Mouse (Mus musculus): Measurements from ENCODE around the gene Pygb. TPM values are rescaled to one million over a fixed set of nuclear protein-coding genes. Genes with fewer than 3 reads are reported as not detected.

The Pygb gene
- polyA plus RNA-seq, 1 experiment, result 23.8 TPM

DNA sequence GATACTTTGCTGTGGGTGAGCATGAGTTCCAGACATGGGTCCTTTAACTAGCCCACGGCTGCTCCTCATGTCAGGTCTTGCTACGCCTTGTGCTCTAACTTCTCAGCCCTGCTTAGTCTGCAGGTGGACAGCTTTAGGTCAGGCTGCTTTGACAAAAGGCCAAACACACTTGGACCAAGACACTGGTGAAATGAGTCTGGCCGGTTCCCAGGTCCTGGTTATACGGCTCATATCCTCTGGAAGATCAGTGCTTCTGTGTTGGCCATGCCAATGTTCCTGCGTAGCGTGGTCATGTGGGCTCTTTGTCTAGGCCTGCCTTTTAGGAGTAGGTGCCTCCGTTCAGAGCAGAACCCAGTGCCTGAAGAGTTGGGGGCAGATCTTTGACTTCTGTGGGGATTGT is 45.5 kb downstream of the Pygb start:
- no peak overlapping the region for H3K4me3 ChIP-seq
- TF ChIP-seq MYOG (IDR thresholded peaks at IDR 0.05; ENCODE audit: control insufficient read depth in 1 of 3, insufficient read depth in 1 of 3, insufficient read length in 2 of 3, low read depth in 2 of 3) (no peak), E2F4 (IDR thresholded peaks at IDR 0.05; ENCODE audit: insufficient read depth) (no peak), SRF (IDR thresholded peaks at IDR 0.05; ENCODE audit: control insufficient read depth, insufficient read length, low read depth) (no peak)
- H3ac ChIP-seq (ENCODE audit: control insufficient read depth, insufficient read length), result no peak overlapping the region
- no peaks in the 10 kb centered on the region for H3K79me2 ChIP-seq (ENCODE audit: control insufficient read depth, insufficient read depth)
- peaks cover 10% of the 10 kb centered on the region for H3K36me3 ChIP-seq (ENCODE audit: control insufficient read depth, insufficient read depth)
- no peaks in the 10 kb centered on the region for H3K27me3 ChIP-seq (ENCODE audit: control insufficient read depth, insufficient read depth, insufficient read length)
- H3K4me2 ChIP-seq (ENCODE audit: low read depth), result no peak overlapping the region

- Histone ChIP-seq H3K79me2 (ENCODE audit: control insufficient read depth, insufficient read depth) (no peaks in the 10 kb centered on the region), H3K27me3 (ENCODE audit: control insufficient read depth, insufficient read depth, insufficient read length) (no peaks in the 10 kb centered on the region), H3K4me3 (no peak overlapping the region), H3ac (ENCODE audit: control insufficient read depth, insufficient read length) (no peak overlapping the region), H3K4me2 (ENCODE audit: low read depth) (no peak overlapping the region), H3K36me3 (ENCODE audit: control insufficient read depth, insufficient read depth) (peaks cover 7% of the 10 kb centered on the region)
- TF ChIP-seq CEBPB (IDR thresholded peaks at IDR 0.05; ENCODE audit: insufficient read depth, poor library complexity, severe bottlenecking), result no peak
- no peak for TF ChIP-seq MYOD1 (IDR thresholded peaks at IDR 0.05; ENCODE audit: control insufficient read depth in 1 of 3, insufficient read length in 2 of 3, low read depth in 2 of 3)
- TF ChIP-seq SRF (IDR thresholded peaks at IDR 0.05; ENCODE audit: control insufficient read depth, insufficient read length, low read depth), result no peak
- no peak for TF ChIP-seq TCF3 (IDR thresholded peaks at IDR 0.05; ENCODE audit: insufficient read length, low read depth)
Observed at GRCm38 (mm10) chr2:150834616-150835015, 48.1 kb downstream of the Pygb start.

DNA sequence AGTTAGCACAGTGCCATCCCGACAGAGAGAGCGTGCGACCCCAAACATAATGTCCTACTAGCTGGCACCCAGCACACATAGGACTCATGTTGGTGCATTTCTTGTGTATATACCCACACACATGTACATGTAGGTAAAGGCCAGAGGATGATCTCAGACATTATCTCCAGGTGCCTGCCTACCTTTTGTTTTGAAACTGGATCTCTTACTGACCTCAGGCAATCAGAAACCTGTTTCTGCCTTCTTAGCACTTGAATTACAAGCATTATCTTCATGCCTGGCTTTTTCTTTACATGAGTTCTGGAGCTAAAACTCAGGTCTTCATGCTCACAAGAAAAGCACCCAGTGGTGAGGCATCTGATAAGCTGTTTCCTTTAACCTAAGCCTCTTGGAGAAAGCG is 49.4 kb downstream of the Pygb start:
- no peak for TF ChIP-seq MAX (IDR thresholded peaks at IDR 0.05; ENCODE audit: low read depth)

DNA sequence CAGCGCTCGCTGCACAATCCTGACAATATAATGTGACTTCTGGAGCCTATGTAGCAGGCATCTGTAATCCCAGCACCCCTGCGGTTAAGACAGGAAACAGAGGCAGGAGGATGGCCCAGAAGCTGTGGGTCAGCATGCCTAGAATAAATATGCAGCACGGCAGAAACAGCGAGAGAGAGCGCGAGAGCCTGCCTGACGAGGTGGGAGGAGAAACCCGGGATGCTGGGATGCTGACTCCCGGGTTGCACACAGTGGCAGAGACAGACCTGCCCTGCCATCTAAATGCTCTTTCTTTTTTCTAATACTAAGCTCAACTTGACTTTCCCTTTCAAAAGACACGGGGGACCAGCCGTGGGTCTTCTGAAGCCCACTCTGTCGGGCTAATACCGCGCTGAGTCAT is 50.4 kb downstream of the Pygb start:
- Histone ChIP-seq H3K4me2 (ENCODE audit: low read depth) (no peak overlapping the region), H3K27me3 (ENCODE audit: control insufficient read depth, insufficient read depth, insufficient read length) (no peaks in the 10 kb centered on the region), H3K4me3 (no peak overlapping the region), H3ac (ENCODE audit: control insufficient read depth, insufficient read length) (no peak overlapping the region), H3K36me3 (ENCODE audit: control insufficient read depth, insufficient read depth) (peaks cover 5% of the 10 kb centered on the region), H3K79me2 (ENCODE audit: control insufficient read depth, insufficient read depth) (no peaks in the 10 kb centered on the region)
- TF ChIP-seq MYOG (IDR thresholded peaks at IDR 0.05; ENCODE audit: control insufficient read depth in 1 of 3, insufficient read depth in 1 of 3, insufficient read length in 2 of 3, low read depth in 2 of 3), result no peak
- TF ChIP-seq REST (IDR thresholded peaks at IDR 0.05; ENCODE audit: insufficient read depth, insufficient read length), result no peak
- TF ChIP-seq MAX (IDR thresholded peaks at IDR 0.05; ENCODE audit: low read depth), result no peak
- TF ChIP-seq TCF3 (IDR thresholded peaks at IDR 0.05; ENCODE audit: insufficient read length, low read depth), result no peak
- TF ChIP-seq POLR2AphosphoS2 (IDR thresholded peaks at IDR 0.05; ENCODE audit: insufficient read length, low read depth), result no peak
- TF ChIP-seq MYOD1 (IDR thresholded peaks at IDR 0.05; ENCODE audit: control insufficient read depth in 1 of 3, insufficient read length in 2 of 3, low read depth in 2 of 3), result no peak

More for the DNA sequence above, 49.4 kb downstream of the Pygb start:
- Histone ChIP-seq H3ac (ENCODE audit: control insufficient read depth, insufficient read length) (no peak overlapping the region), H3K4me3 (no peak overlapping the region), H3K4me2 (ENCODE audit: low read depth) (no peak overlapping the region), H3K36me3 (ENCODE audit: control insufficient read depth, insufficient read depth) (peaks cover 6% of the 10 kb centered on the region), H3K27me3 (ENCODE audit: control insufficient read depth, insufficient read depth, insufficient read length) (no peaks in the 10 kb centered on the region), H3K79me2 (ENCODE audit: control insufficient read depth, insufficient read depth) (no peaks in the 10 kb centered on the region)

GRCm38 (mm10) chr2:150837781-150838180 is 51.2 kb downstream of the Pygb start:
- Histone ChIP-seq H3K36me3 (ENCODE audit: control insufficient read depth, insufficient read depth) (peaks cover 2% of the 10 kb centered on the region), H3K79me2 (ENCODE audit: control insufficient read depth, insufficient read depth) (no peaks in the 10 kb centered on the region), H3K27me3 (ENCODE audit: control insufficient read depth, insufficient read depth, insufficient read length) (no peaks in the 10 kb centered on the region), H3ac (ENCODE audit: control insufficient read depth, insufficient read length) (no peak overlapping the region), H3K4me2 (ENCODE audit: low read depth) (no peak overlapping the region), H3K4me3 (no peak overlapping the region)
- no peak for TF ChIP-seq TCF12 (IDR thresholded peaks at IDR 0.05; ENCODE audit: insufficient read depth, poor library complexity, severe bottlenecking)
- no peak for TF ChIP-seq TCF3 (IDR thresholded peaks at IDR 0.05; ENCODE audit: insufficient read length, low read depth)
- TF ChIP-seq CEBPB (IDR thresholded peaks at IDR 0.05; ENCODE audit: insufficient read depth, poor library complexity, severe bottlenecking), result no peak
- no peak for TF ChIP-seq USF1 (IDR thresholded peaks at IDR 0.05; ENCODE audit: low read depth)
- TF ChIP-seq MAX (IDR thresholded peaks at IDR 0.05; ENCODE audit: low read depth), result no peak
- no peak for TF ChIP-seq REST (IDR thresholded peaks at IDR 0.05; ENCODE audit: insufficient read depth, insufficient read length)
- no peak for TF ChIP-seq POLR2A (IDR thresholded peaks at IDR 0.05; ENCODE audit: insufficient read length, low read depth)
- TF ChIP-seq MYOD1 (IDR thresholded peaks at IDR 0.05; ENCODE audit: control insufficient read depth in 1 of 3, insufficient read length in 2 of 3, low read depth in 2 of 3), result no peak
- TF ChIP-seq SRF (IDR thresholded peaks at IDR 0.05; ENCODE audit: control insufficient read depth, insufficient read length, low read depth), result no peak
- no peak for TF ChIP-seq E2F4 (IDR thresholded peaks at IDR 0.05; ENCODE audit: insufficient read depth)
- TF ChIP-seq POLR2AphosphoS2 (IDR thresholded peaks at IDR 0.05; ENCODE audit: insufficient read length, low read depth), result no peak
- no peak for TF ChIP-seq MYOG (IDR thresholded peaks at IDR 0.05; ENCODE audit: control insufficient read depth in 1 of 3, insufficient read depth in 1 of 3, insufficient read length in 2 of 3, low read depth in 2 of 3)

Measured in myocyte (in vitro differentiated cells).